Mouse (Mus musculus): ENCODE measurements around the gene Helt. TPM values are rescaled to one million over a fixed set of nuclear protein-coding genes. Genes with fewer than 3 reads are reported as not detected.

The Helt gene
- total RNA-seq (2012; rRNA removed): not detected in 2 replicates
- total RNA-seq (2014; rRNA removed): not detected in 2 replicates
- not detected in 2 replicates for polyA plus RNA-seq (2012; ENCODE audit: insufficient read length, low read depth)

DNA sequence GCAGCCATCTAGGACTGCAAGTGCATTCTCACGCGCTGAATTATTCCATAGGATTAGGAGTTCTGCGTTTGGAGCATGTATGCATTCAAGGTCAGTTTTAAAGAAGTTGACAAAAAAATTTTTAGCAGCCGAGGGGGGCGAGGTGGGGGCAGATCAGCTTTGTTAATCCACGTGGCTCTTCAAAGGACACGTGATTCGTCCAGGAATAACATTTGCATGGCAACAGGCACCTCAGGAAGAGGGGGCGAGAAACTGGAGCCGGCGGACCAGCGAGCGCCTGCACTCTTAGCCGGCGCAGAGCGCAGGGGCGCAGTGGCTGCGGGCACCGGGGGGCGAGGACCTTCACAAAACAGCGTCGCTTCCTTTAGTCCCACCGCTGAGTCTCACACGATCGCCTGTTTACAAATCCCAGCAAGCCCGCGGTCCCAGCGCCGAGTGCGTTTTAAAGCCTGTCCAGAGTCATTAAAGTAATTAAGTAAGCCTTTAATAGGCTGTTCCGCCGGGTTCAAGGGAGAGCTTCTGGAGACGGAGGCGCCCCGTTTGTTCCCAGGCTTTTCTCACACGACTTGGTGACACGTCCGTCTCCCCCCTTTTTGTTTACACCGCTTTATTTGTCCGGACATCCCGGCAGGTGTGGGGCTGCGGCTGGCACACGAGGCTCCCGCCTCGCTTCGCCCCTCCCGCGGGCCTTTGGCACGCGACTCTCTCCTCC, at the start of gene Helt:
Gene Helt (minus strand): TSS at position 491 of the 712 bp plus-strand sequence.
- no peaks in the 10 kb centered on the region for H3K36me3 ChIP-seq (replicated peaks in 1 of 2; ENCODE audit: control insufficient read depth in 1 of 2, insufficient read depth in 1 of 2, low read length in 1 of 2)
- TF ChIP-seq POLR2A (IDR thresholded peaks at IDR 0.05; ENCODE audit: low read depth, low read length) (no peak), HCFC1 (IDR thresholded peaks at IDR 0.05; ENCODE audit: low read depth, low read length) (no peak), SMC3 (IDR thresholded peaks at IDR 0.05; ENCODE audit: low read depth, low read length) (no peak), USF1 (IDR thresholded peaks at IDR 0.05; ENCODE audit: low read depth, low read length) (no peak), ZNF384 (IDR thresholded peaks at IDR 0.05; ENCODE audit: low read depth, low read length) (no peak), MAX (IDR thresholded peaks at IDR 0.05; ENCODE audit: low read length) (no peak), MEF2A (IDR thresholded peaks at IDR 0.05; ENCODE audit: borderline replicate concordance, low read depth, low read length) (no peak), JUN (IDR thresholded peaks at IDR 0.05; ENCODE audit: insufficient read depth, low read depth, low read length) (no peak), MYC (IDR thresholded peaks at IDR 0.05; ENCODE audit: low read depth, low read length) (no peak), SIN3A (IDR thresholded peaks at IDR 0.05; ENCODE audit: low read length) (no peak), ZC3H11A (IDR thresholded peaks at IDR 0.05; ENCODE audit: low read depth, low read length) (no peak), MAZ (IDR thresholded peaks at IDR 0.05; ENCODE audit: low read depth, low read length) (no peak), NELFE (IDR thresholded peaks at IDR 0.05; ENCODE audit: low read depth, low read length) (no peak), EP300 (IDR thresholded peaks at IDR 0.05; ENCODE audit: low read length) (no peak), RAD21 (IDR thresholded peaks at IDR 0.05; ENCODE audit: low read depth, low read length) (no peak), ZKSCAN1 (IDR thresholded peaks at IDR 0.05; ENCODE audit: borderline replicate concordance, low read depth, low read length) (no peak), IRF4 (IDR thresholded peaks at IDR 0.05; ENCODE audit: low read depth, low read length) (no peak)
- in situ Hi-C loops (cut with MboI; ENCODE audit: low pct_ligation_motif_present, low pct_unique_long_range_greater_than_20kb, low sequenced_read_pairs) (loop anchor here (25.0 kb wide), 1 partner anchor 1093 kb away; no protein-coding TSS in a partner anchor), dilution Hi-C loops (cut with MboI; ENCODE audit: extremely low pct_ligation_motif_present, extremely low pct_unique_long_range_greater_than_20kb, low sequenced_read_pairs) (no loop called here)
- no peaks in the 10 kb centered on the region for H3K9me3 ChIP-seq (replicated peaks; ENCODE audit: low read length)
- DNase-seq (ENCODE audit: extremely low read depth): no peak
- no peaks in the 10 kb centered on the region for H3K4me1 ChIP-seq (ENCODE audit: control insufficient read depth in 1 of 2, insufficient read depth in 2 of 2)
- H3K79me2 ChIP-seq (replicated peaks; ENCODE audit: control insufficient read depth, extremely low read depth, insufficient read depth, poor library complexity, severe bottlenecking): no peaks in the 10 kb centered on the region
- no peak within 1 kb of the TSS for H3K9ac ChIP-seq (ENCODE audit: insufficient read depth, low read depth)
- no peak within 1 kb of the TSS for H3K27ac ChIP-seq (ENCODE audit: insufficient read depth, low read depth)
- peaks cover 14% of the 10 kb centered on the region for H3K27me3 ChIP-seq (replicated peaks)
- no peak within 1 kb of the TSS for H3K4me3 ChIP-seq (replicated peaks in 1 of 3; ENCODE audit: low read depth in 2 of 3, low read length in 2 of 3, poor library complexity in 1 of 3)
- H3K4me2 ChIP-seq (ENCODE audit: insufficient read depth, low read depth, poor library complexity, severe bottlenecking): no peak within 1 kb of the TSS; the same call in 1 of the 2 replicates

DNA sequence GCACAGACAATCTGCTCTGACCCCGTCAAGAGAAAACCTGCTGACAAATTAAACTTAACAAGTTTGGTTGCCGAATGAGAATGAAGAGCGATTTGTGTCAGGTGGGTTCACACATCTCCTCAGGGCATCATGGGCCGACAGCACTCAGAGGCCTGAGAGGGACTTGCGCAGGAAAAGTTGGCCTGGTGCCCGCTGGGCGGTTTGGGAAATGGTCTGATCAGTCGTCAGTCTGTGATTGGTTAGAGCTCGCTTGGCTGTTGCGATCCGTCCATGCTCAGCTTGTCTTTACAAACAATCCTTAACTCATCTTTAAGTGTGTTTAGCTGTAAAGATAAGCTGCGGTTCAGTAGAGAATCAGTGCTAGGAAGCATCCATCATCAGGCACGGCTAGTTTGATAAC, 47.8 kb upstream of the Helt start:
- H3K27me3 ChIP-seq (replicated peaks): no peaks in the 10 kb centered on the region
- no peak overlapping the region for H3K4me3 ChIP-seq (replicated peaks in 1 of 3; ENCODE audit: low read depth in 2 of 3, low read length in 2 of 3, poor library complexity in 1 of 3)
- no peaks in the 10 kb centered on the region for H3K9me3 ChIP-seq (replicated peaks; ENCODE audit: low read length)
- no peaks in the 10 kb centered on the region for H3K79me2 ChIP-seq (replicated peaks; ENCODE audit: control insufficient read depth, extremely low read depth, insufficient read depth, poor library complexity, severe bottlenecking)
- H3K27ac ChIP-seq (ENCODE audit: insufficient read depth, low read depth): no peak overlapping the region
- dilution Hi-C loops (cut with MboI; ENCODE audit: extremely low pct_ligation_motif_present, extremely low pct_unique_long_range_greater_than_20kb, low sequenced_read_pairs): no loop called here
- no peaks in the 10 kb centered on the region for H3K36me3 ChIP-seq (replicated peaks in 1 of 2; ENCODE audit: control insufficient read depth in 1 of 2, insufficient read depth in 1 of 2, low read length in 1 of 2)
- in situ Hi-C loops (cut with MboI; ENCODE audit: low pct_ligation_motif_present, low pct_unique_long_range_greater_than_20kb, low sequenced_read_pairs): no loop called here
- DNase-seq (ENCODE audit: extremely low read depth): no peak
- peaks cover 0 to 6% of the 10 kb centered on the region in 2 experiments; a peak in 2 of 4 replicates for H3K4me1 ChIP-seq (ENCODE audit: control insufficient read depth in 1 of 2, insufficient read depth in 2 of 2)
- H3K4me2 ChIP-seq (ENCODE audit: insufficient read depth, low read depth, poor library complexity, severe bottlenecking): no peak overlapping the region
- TF ChIP-seq ZC3H11A (IDR thresholded peaks at IDR 0.05; ENCODE audit: low read depth, low read length): no peak
- TF ChIP-seq KAT2A (IDR thresholded peaks at IDR 0.05; ENCODE audit: insufficient replicate concordance, low read length): no peak
- no peak for TF ChIP-seq POLR2A (IDR thresholded peaks at IDR 0.05; ENCODE audit: low read depth, low read length)
- no peak for TF ChIP-seq ETS1 (conservative IDR thresholded peaks at IDR 0.05; ENCODE audit: low read depth, low read length)
- no peak for TF ChIP-seq MAX (IDR thresholded peaks at IDR 0.05; ENCODE audit: low read length)
- no peak for TF ChIP-seq TBP (conservative IDR thresholded peaks at IDR 0.05; ENCODE audit: low read depth, low read length)
- TF ChIP-seq ZKSCAN1 (IDR thresholded peaks at IDR 0.05; ENCODE audit: borderline replicate concordance, low read depth, low read length): no peak
- TF ChIP-seq CHD1 (IDR thresholded peaks at IDR 0.05; ENCODE audit: low read depth, low read length): no peak
- no peak for TF ChIP-seq JUND (conservative IDR thresholded peaks at IDR 0.05; ENCODE audit: low read depth, low read length)
- TF ChIP-seq SIN3A (IDR thresholded peaks at IDR 0.05; ENCODE audit: low read length): no peak
- no peak for TF ChIP-seq USF2 (conservative IDR thresholded peaks at IDR 0.05; ENCODE audit: low read depth, low read length)
- TF ChIP-seq EP300 (IDR thresholded peaks at IDR 0.05; ENCODE audit: low read length): no peak
- TF ChIP-seq JUN (IDR thresholded peaks at IDR 0.05; ENCODE audit: insufficient read depth, low read depth, low read length): no peak
- no peak for TF ChIP-seq MXI1 (IDR thresholded peaks at IDR 0.05; ENCODE audit: low read depth, low read length)
- no peak for TF ChIP-seq NRF1 (IDR thresholded peaks at IDR 0.05; ENCODE audit: low read depth, low read length)
- H3K9ac ChIP-seq (ENCODE audit: insufficient read depth, low read depth): no peak overlapping the region

Measured in CH12.LX (cell line).